Mouse (Mus musculus) gonadal fat pad, adult 2 months (tissue): ENCODE data around the gene Gm20662. TPM values are rescaled to one million over a fixed set of nuclear protein-coding genes. Genes with fewer than 3 reads are reported as not detected.
A peak's percentile ranks its signal among the peaks of the same experiment; 100 is the strongest.

Source experiments
- DNase-seq: peaks from one replicate; pipeline ENCODE4 v3.0.0-alpha.2; 2012; ENCODE audit warnings: low read depth
- polyA plus RNA-seq: library from polyadenylated mRNA; depleted of rRNA; stranded (reverse); fragments of >200 nt; gene quantifications from 2 replicates; pipeline ENCODE4 v1.2.3, GENCODE M21; 2012

The Gm20662 gene
- polyA plus RNA-seq, 1 experiment = 3.8 TPM

DNA sequence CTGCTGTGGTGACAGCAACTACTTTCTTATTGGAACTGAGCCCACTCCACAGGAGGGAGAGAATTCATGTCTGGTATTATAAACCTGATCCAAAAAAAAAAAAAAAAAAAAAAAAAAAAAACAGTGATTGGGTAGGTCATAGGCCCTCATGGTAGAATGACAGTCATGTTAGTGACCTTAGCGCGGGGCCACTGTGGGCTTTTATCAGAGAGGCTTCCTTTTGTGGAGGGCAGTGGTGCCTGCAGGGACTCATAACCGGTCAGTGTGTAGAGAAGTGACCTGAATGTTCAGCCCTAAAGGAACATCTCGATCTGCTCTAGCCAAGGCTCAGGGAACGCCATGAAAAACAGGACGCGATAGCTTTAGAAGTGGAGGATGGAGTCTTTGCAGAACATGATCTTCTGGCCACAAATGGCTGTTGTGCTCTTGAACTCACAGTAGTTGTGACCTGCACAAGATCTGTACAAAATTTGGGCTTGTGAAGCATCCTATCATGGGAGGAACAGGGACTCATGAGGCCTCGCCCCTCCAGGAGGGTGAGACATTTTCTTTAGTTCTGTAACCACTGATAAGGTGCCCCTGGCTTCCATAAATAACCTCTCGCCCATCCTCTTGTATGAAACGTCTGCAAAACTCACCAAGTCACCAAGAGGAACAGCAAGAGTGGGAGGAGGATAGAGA is 21.5 kb upstream of the Gm20662 start:
- DNase-seq = no peak

DNA sequence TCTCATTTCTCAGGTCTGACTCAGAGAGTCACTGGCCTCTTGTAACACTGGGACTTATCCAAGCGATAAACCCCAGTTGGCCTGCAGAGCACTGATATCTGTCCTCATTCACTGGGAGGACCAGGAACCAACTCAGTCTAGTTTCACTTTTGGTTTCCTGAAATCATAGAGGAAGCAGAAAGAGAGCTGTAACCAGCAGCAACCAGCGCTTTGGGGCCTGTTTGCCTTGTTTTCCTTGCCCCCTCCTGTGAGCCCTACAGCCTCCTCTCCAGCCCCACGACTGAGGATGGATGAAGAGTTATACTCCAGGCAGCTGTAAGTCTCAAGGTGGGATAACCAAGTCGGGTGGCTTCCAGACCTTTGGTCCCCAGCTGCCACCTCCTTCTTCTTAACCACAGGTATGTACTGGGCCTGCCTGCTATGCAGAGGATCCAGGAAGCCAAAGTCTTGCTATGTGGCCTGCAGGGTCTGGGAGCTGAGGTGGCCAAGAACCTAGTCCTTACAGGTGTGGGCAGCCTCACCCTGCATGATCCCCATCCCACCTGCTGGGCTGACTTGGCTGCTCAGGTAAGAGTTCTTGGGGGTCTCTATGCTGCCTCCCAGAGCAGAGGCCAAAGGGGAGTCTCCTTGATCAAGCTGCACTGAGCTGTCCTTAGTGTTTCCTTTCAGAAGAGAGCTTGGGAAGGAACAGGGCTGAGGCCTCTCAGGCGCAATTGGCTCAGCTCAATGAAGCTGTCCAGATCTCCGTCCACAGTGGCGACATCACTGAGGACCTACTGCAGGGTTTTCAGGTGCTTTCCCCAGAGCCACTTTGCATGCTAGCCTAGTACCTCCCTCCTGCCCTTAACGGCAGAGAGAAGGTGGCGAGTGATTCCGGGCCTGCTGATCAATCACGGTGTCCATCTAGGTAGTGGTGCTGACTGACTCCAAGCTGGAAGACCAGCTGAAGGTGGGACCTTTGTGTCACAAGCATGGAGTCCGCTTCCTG is 20.5 kb upstream of the Gm20662 start, which contains the start of gene Uba7:
Gene Uba7, plus strand, starts transcription at position 107 of the 988 bp plus-strand sequence.
- DNase-seq = no peak

GRCm38 (mm10) chr9:107978815-107979214 is 17.3 kb upstream of the Gm20662 start:
- DNase-seq = no peak

DNA sequence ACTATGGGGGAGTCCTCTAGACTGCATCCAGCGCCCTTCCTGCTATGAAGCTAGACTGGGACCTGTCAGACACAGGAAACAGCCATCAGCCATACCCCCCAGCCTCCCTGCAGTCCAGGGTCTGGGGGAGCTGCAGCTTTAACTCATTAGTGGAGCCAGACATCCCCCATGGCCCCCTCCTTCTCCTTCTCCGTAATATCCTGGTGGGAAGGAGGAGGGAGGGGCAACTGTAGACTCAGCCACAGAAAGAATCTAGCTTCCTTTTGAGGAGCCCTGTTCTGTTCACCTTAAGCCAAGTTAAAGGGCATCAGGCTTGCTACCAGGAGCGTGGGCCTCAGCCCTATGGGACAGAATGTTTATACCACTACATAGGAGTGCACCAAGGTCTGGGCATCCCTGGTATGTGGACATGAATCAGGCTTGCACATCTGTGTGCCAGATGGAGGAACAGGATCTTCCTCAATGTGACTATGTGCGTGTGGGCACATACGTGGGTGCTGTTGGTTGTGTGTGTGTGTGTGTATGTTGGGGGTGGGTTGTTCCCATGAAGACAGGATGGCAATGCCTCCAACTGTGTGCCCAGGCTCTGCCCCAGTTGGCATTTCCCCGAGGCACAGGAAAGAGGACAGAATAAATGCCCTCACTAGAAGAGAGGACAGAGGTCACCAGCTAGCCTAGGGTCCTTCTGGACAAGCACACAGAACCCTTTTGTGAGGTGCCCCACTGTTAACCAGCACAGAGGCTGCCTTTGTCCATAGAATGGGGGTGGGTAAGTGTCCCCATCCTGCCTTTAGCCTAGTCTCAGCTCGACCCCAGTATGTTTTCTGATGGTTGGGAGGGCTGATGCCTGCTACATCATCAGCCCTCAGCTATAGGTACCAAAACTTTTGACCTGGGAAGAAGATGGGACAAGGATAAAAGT is 14.2 kb upstream of the Gm20662 start:
- no peak for DNase-seq

DNA sequence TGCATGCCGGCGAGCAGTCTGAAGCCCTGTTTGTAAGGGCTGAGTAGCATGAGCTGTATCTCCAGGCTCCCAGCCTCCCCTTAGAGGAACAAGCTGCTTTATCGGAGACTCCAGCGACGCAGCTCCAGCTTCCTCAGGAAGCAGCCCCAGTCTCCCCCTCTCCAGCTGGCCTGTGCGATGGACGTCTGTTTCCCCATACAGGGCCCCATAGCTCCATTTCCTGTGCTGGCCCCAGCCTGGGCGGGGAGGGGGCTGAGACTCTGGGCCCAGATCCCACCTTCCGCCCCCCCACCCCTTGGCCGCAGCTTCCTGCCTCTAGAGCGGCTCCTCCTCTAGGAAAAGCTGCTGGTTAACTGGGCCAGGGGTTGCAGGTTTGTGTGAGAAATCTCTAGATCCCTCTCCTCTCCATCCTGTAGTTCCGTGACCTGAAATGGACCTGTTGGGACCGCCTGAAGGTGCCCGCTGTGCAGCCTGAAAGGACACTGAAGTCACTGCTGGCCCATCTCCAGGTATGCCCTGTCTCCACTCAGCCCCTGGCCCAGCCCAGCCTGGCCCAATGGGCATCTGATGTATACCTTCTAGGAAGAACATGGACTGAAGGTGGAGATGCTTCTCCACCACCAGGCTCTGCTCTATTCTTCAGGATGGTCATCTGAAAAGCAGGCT is 13.3 kb upstream of the Gm20662 start, which contains the start of gene Gm20661:
Gene Gm20661, plus strand, starts transcription at position 378 of the 666 bp plus-strand sequence.
- DNase-seq = no peak

GRCm38 (mm10) chr9:107983421-107983890 is 12.7 kb upstream of the Gm20662 start:
- DNase-seq = no peak

DNA sequence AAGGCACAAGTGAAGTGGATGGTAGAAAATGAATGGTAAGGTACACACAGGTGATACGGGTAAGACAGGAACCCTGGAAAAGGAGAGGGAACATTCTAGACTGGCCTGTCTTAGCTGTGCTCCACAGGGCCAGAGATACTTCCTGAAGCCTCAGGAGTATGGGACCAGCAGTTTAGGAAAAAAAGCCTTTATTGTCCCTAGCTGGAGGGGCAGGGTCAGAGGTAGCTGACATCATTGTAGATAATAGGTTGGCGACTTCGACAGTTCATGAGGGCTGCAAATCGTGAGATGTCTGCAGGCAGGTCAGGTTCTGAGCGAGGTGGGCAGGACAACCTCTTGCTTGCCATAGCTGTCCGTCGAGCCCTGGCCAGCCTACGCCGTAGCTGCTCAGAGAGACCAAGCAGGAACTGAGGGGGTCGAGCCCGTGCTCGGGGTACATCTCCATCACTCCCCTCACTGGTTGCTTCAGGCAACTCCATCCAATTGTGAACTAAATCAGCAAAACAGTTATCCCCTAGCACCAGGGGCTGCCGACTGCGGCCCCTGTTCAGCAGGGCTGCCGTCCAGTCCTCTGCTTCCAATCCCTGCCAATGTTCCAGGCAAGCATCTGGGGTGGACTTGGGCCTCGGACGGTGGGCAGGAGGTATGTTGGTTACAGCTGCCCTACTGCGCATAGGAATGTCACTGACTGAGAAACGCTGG is 11.9 kb upstream of the Gm20662 start:
- no peak for DNase-seq

DNA sequence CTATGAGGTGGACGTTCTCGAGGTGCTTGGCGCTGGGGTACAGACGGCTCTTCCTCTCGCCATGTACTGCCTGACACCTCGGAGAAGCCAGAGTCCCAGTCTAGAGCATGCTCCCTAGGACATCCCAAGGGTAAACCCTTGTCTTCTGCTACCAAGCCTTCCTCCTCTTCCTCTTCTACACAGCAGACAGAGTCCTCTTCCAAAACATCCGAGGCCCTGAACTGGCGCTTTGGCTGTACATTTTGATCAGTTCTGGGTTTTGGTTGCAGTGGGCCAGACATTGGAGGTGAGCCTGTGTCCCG is 11.4 kb upstream of the Gm20662 start:
- no peak for DNase-seq

- no peak for DNase-seq
These were observed 10.7 kb upstream of the Gm20662 start, which contains the start of gene Inka1 for GRCm38 (mm10) chr9:107985131-107986119. Inka1 (minus strand) TSS chr9:107985879.

GRCm38 (mm10) chr9:107986376-107986775 is 9.8 kb upstream of the Gm20662 start:
- no peak for DNase-seq

GRCm38 (mm10) chr9:107987950-107988349 is 8.2 kb upstream of the Gm20662 start:
- DNase-seq = no peak

DNA sequence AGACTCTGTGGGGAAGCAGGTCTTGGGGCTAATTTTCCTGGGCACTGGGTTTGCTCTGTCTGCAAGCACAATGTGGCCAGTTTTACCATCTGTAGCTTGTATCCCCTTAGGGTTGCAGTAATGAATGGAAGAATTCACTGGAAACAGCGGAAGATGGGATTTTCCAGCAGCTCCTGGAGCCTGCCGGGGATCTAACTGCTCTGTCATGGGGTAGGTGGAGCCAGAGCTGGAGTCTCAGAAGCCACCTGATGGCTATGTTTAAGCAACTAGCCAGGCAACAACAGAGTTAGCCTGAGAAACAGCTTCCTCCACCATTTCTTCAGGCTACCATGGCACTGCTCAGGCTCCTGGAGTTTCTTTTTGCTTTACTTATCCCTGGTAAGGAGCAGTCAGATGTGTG is 4.0 kb upstream of the Gm20662 start, which contains the start of gene Cdhr4:
Gene Cdhr4, plus strand, starts transcription at position 301 of the 400 bp plus-strand sequence.
- DNase-seq = no peak

- no peak for DNase-seq
These were observed 3.1 kb upstream of the Gm20662 start for GRCm38 (mm10) chr9:107993013-107993412.

- DNase-seq = no peak
These were observed 1.7 kb upstream of the Gm20662 start for GRCm38 (mm10) chr9:107994464-107994863.

- no peak for DNase-seq
These were observed 636 bp upstream of the Gm20662 start for GRCm38 (mm10) chr9:107995513-107995912.

DNA sequence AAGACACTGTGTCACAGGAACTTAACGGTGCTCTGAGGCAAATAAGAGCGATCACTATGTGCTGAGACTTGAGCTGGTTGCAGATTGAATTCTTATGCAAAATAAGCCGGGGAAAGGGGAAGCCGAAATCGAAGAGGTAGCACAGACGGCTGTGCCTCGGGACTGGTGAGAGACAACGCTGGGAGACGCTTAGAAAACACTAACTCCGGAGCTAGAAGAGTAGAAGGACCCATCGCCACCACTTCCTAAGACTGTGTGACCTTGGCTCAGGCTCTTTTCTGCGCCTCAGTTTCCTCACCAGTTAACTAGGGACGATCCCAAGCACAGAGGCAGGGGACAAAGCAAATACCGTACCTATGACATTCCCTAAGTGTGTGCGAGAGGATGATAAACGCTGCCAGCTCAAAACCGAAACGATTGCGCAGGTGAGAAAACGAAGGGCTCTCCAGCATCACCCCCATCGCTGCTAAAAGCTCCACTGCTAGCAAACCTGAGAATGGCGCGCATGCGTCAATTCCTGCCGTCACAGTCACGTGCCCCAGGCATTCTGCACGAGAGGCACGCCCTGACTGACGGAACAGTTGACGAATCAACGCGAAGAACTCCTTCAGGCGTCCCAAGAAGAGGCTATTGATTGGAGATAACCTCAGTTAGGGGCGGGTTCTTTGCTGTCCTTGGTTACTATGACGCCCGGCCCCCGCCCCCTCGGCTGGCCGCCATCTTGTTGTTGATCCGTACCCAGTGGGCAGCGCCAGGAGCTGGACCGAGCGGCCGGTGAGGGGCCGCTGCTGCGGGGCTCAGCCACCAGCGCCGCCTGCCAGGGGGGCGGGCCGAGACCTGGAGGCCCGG is 6.0 kb downstream of the Gm20662 start, which contains the start of gene Ip6k1:
Gene Ip6k1, plus strand, starts transcription at position 580 of the 849 bp plus-strand sequence.
- DNase-seq = peak; percentile 92

GRCm38 (mm10) chr9:108002778-108003530 is 6.8 kb downstream of the Gm20662 start:
- DNase-seq = no peak
